Mouse (Mus musculus): ENCODE measurements around the gene Sh3gl2. TPM values are rescaled to one million over a fixed set of nuclear protein-coding genes. Genes with fewer than 3 reads are reported as not detected.

Gene Sh3gl2
- polyA plus RNA-seq, 2 experiments, result 0.10 TPM; not detected in 1

DNA sequence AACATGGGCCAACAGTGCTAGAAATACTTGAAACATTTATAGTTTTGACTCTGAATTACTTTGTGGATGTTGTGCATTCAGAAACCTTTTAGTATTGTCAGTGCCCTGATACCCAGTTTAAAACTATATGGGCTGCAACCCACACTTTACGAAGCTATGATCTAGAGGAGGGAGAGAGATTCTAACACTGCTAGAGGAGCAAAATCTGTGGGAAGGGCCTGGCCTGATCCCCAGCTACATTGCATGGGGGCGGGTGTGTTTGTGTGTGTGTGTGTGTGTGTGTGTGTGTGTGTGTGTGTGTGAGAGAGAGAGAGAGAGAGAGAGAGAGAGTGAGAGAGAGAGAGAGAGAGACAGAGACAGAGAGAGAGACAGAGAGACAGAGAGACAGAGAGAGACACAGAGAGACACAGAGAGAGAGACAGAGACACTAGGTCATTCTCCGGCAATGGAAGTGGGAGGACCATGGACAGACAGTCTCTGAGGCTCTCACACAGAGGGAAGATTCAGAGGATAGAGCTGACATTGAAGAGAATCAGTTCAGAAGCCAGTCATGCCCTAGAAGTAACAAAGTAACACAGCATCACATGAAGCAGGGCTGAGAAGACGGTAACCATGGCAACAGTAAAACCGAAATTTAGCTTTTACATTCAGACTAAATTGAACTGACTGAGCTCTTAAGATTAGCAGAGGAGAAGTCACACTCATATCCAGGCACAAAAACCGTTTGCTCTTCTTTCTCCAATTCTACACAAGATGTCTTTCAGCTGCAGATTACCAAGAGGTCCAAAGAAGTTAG lies 95.9 kb downstream of the Sh3gl2 start:
- Histone ChIP-seq H3K9ac (replicated peaks) (no peak overlapping the region), H3K9me3 (ENCODE audit: control insufficient read depth, low read length) (no peaks in the 10 kb centered on the region), H3K4me3 (ENCODE audit: insufficient read depth in 1 of 2, low read depth in 2 of 2, low read length in 2 of 2) (no peak overlapping the region), H3K36me3 (replicated peaks; ENCODE audit: control insufficient read depth, insufficient read depth, low read depth) (no peaks in the 10 kb centered on the region), H3K4me1 (replicated peaks; ENCODE audit: control insufficient read depth in 2 of 2, insufficient read depth in 2 of 2, low read length in 1 of 2) (no peaks in the 10 kb centered on the region), H3K4me2 (ENCODE audit: low read depth) (no peak overlapping the region), H3K27ac (no peak overlapping the region), H3K27me3 (ENCODE audit: control insufficient read depth, insufficient read depth, low read length) (no peaks in the 10 kb centered on the region)
- ATAC-seq (ENCODE audit: insufficient read depth) (no peak), DNase-seq (ENCODE audit: low read depth in 3 of 3, low spot score in 3 of 3) (no peak)
- 57% methylated on average over 6 of the region's 6 CpGs for WGBS (ENCODE audit: insufficient replicate concordance)
- TF ChIP-seq CTCF (IDR thresholded peaks at IDR 0.05; ENCODE audit: low read depth) (no peak), EP300 (IDR thresholded peaks at IDR 0.05; ENCODE audit: low read depth) (no peak)

DNA sequence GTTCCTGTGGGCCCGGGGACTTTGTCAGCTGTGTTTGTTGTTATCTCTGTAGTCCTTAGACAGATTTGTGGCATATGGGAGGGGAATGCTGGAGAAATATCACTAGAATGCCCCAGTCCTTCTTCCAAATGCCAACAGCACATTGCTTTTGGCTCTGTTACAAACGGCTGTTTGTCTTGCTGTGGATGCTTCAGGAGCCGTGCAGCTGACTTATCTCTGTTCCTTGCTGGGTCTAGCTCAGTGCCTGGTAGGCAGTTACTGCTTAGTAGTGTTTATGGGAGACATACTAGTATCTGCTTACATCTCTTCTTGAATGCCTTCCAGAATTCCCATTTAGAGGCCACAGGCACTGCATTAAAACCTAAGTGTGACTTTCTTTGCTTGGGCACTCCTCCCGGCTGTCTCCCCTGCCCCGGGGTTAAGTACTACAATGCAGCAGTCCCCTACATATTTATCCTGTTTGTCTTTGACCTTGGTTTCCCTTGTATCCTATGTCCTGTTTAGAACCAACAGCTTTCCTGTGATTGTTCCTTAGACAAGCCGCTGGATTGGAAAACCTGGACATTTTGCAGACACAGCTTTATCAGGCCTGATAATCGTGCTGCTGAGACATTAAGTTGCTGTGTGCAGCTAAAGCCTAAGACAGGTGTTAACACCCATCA lies 101.1 kb downstream of the Sh3gl2 start:
- H3K9ac ChIP-seq (replicated peaks), result no peak overlapping the region
- 51% methylated on average over 7 of the region's 7 CpGs for WGBS (ENCODE audit: insufficient replicate concordance)
- TF ChIP-seq CTCF (IDR thresholded peaks at IDR 0.05; ENCODE audit: low read depth) (no peak), EP300 (IDR thresholded peaks at IDR 0.05; ENCODE audit: low read depth) (no peak)
- H3K4me1 ChIP-seq (replicated peaks; ENCODE audit: control insufficient read depth in 2 of 2, insufficient read depth in 2 of 2, low read length in 1 of 2), result no peaks in the 10 kb centered on the region
- DNase-seq (ENCODE audit: low read depth in 3 of 3, low spot score in 3 of 3), result no peak
- no peaks in the 10 kb centered on the region for H3K9me3 ChIP-seq (ENCODE audit: control insufficient read depth, low read length)
- ATAC-seq (ENCODE audit: insufficient read depth), result no peak
- H3K4me3 ChIP-seq (ENCODE audit: insufficient read depth in 1 of 2, low read depth in 2 of 2, low read length in 2 of 2), result no peak overlapping the region
- no peaks in the 10 kb centered on the region for H3K36me3 ChIP-seq (replicated peaks; ENCODE audit: control insufficient read depth, insufficient read depth, low read depth)
- H3K27me3 ChIP-seq (ENCODE audit: control insufficient read depth, insufficient read depth, low read length), result no peaks in the 10 kb centered on the region
- no peak overlapping the region for H3K27ac ChIP-seq
- no peak overlapping the region for H3K4me2 ChIP-seq (ENCODE audit: low read depth)

DNA sequence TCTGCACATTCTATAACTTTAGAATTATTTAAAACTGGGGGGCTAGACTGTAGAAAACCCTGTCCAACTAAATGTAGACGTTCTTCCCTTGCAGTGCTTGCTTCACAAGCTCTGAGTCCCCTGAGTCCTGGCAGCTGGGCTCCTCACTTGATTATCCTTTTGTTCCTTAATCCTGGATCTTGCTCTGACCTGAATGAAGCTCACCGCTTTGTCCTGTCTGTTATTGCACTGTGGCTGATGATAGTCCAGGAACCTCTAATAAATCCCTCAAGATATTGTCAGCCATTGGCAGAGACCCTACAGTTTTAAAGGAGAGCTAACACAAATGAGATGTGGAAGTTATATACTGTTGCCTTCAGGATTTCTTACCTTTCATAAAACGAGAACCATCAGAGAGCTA lies 114.2 kb downstream of the Sh3gl2 start:
- WGBS (ENCODE audit: insufficient replicate concordance), result 53% methylated on average over 3 of the region's 3 CpGs
- H3K4me2 ChIP-seq (ENCODE audit: low read depth), result no peak overlapping the region
- no peaks in the 10 kb centered on the region for H3K9me3 ChIP-seq (ENCODE audit: control insufficient read depth, low read length)
- H3K27ac ChIP-seq, result no peak overlapping the region
- no peak overlapping the region for H3K4me3 ChIP-seq (ENCODE audit: insufficient read depth in 1 of 2, low read depth in 2 of 2, low read length in 2 of 2)
- H3K27me3 ChIP-seq (ENCODE audit: control insufficient read depth, insufficient read depth, low read length), result no peaks in the 10 kb centered on the region
- H3K36me3 ChIP-seq (replicated peaks; ENCODE audit: control insufficient read depth, insufficient read depth, low read depth), result no peaks in the 10 kb centered on the region
- no peak for ATAC-seq (ENCODE audit: insufficient read depth)
- TF ChIP-seq EP300 (IDR thresholded peaks at IDR 0.05; ENCODE audit: low read depth) (no peak), CTCF (IDR thresholded peaks at IDR 0.05; ENCODE audit: low read depth) (no peak)
- DNase-seq (ENCODE audit: low read depth in 3 of 3, low spot score in 3 of 3), result no peak
- no peak overlapping the region for H3K9ac ChIP-seq (replicated peaks)
- no peaks in the 10 kb centered on the region for H3K4me1 ChIP-seq (replicated peaks; ENCODE audit: control insufficient read depth in 2 of 2, insufficient read depth in 2 of 2, low read length in 1 of 2)

DNA sequence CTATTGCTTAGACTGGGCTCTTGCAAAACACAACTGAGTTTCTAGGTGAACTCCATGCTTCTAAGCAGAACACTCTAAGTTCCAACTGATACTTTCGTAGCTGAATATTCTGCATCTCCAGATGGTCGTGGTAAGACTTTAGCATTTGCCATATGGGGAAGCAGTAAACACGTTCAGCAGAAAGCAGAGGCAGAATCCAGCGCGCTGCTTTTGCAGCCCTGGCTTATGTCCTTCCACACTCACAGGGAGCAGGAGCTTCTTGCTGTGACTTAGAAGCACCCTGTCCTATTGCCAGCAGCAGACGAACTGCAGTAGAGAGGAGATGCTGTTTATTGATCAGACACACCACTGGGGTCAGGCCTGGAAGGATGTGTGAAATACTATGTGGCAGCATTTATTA lies 120.5 kb downstream of the Sh3gl2 start:
- H3K9ac ChIP-seq (replicated peaks), result no peak overlapping the region
- DNase-seq (ENCODE audit: low read depth in 3 of 3, low spot score in 3 of 3) (no peak), ATAC-seq (ENCODE audit: insufficient read depth) (no peak)
- H3K4me3 ChIP-seq (ENCODE audit: insufficient read depth in 1 of 2, low read depth in 2 of 2, low read length in 2 of 2), result no peak overlapping the region
- no peaks in the 10 kb centered on the region for H3K9me3 ChIP-seq (ENCODE audit: control insufficient read depth, low read length)
- no peak overlapping the region for H3K27ac ChIP-seq
- H3K4me1 ChIP-seq (replicated peaks; ENCODE audit: control insufficient read depth in 2 of 2, insufficient read depth in 2 of 2, low read length in 1 of 2), result no peaks in the 10 kb centered on the region
- H3K4me2 ChIP-seq (ENCODE audit: low read depth), result no peak overlapping the region
- no peaks in the 10 kb centered on the region for H3K36me3 ChIP-seq (replicated peaks; ENCODE audit: control insufficient read depth, insufficient read depth, low read depth)
- no peak for TF ChIP-seq EP300 (IDR thresholded peaks at IDR 0.05; ENCODE audit: low read depth)
- TF ChIP-seq CTCF (IDR thresholded peaks at IDR 0.05; ENCODE audit: low read depth), result no peak
- no peaks in the 10 kb centered on the region for H3K27me3 ChIP-seq (ENCODE audit: control insufficient read depth, insufficient read depth, low read length)
- WGBS (ENCODE audit: insufficient replicate concordance), result 61% methylated on average over 6 of the region's 6 CpGs

DNA sequence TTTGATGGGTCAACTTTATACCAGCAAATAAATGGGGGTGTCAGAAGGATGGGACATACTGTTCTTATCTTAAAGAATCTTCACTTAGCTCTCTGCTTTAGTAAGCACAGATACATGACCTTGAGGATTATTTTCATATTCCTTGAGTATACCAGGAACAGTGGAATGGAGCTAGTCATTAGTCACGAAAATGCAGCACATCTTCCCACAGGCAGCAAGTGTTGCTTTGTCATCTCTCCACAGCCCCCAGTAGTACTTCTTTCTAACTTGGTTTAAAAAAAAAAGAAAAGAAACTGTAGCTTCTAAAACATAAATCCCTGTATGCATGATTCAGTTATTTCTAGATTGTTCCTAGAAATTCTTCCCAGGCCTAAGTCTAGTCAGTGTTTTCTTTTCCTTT lies 121.1 kb downstream of the Sh3gl2 start:
- no peaks in the 10 kb centered on the region for H3K4me1 ChIP-seq (replicated peaks; ENCODE audit: control insufficient read depth in 2 of 2, insufficient read depth in 2 of 2, low read length in 1 of 2)
- H3K27me3 ChIP-seq (ENCODE audit: control insufficient read depth, insufficient read depth, low read length), result no peaks in the 10 kb centered on the region
- TF ChIP-seq CTCF (IDR thresholded peaks at IDR 0.05; ENCODE audit: low read depth) (no peak), EP300 (IDR thresholded peaks at IDR 0.05; ENCODE audit: low read depth) (no peak)
- ATAC-seq (ENCODE audit: insufficient read depth) (no peak), DNase-seq (ENCODE audit: low read depth in 3 of 3, low spot score in 3 of 3) (no peak)
- WGBS (ENCODE audit: insufficient replicate concordance), result 31% methylated on average over 1 of the region's 1 CpGs
- H3K4me3 ChIP-seq (ENCODE audit: insufficient read depth in 1 of 2, low read depth in 2 of 2, low read length in 2 of 2), result no peak overlapping the region
- H3K4me2 ChIP-seq (ENCODE audit: low read depth), result no peak overlapping the region
- no peak overlapping the region for H3K27ac ChIP-seq
- H3K9ac ChIP-seq (replicated peaks), result no peak overlapping the region
- H3K9me3 ChIP-seq (ENCODE audit: control insufficient read depth, low read length), result no peaks in the 10 kb centered on the region
- H3K36me3 ChIP-seq (replicated peaks; ENCODE audit: control insufficient read depth, insufficient read depth, low read depth), result no peaks in the 10 kb centered on the region

Measured in liver, embryonic 14.5 days (tissue).